Mouse (Mus musculus) large intestine, adult 2 months (tissue): ENCODE results near the gene Irf2. TPM values are rescaled to one million over a fixed set of nuclear protein-coding genes. Genes with fewer than 3 reads are reported as not detected.

Experiments
- DNase-seq: peaks from one replicate; pipeline ENCODE4 v3.0.0-alpha.2; 2012; ENCODE audit warnings: low read depth, low spot score
- WGBS: fragments of 180-500 bp; shearing (Covaris S2); methylation state at CpG from one replicate; pipeline ENCODE4 v1.1.7; 2018; 5-methylcytosine and 5-hydroxymethylcytosine counted together
- polyA plus RNA-seq: library from polyadenylated mRNA; depleted of rRNA; stranded (reverse); fragments of >200 nt; gene quantifications from 2 replicates; pipeline ENCODE4 v1.2.3, GENCODE M21; 2012; rRNA removed

The Irf2 gene
- polyA plus RNA-seq, 1 experiment: 13.2 TPM

- no peak for DNase-seq
- WGBS: 74% methylated on average over 22 of the region's 22 CpGs
These were observed 153.2 kb downstream of the Irf2 start for GRCm38 (mm10) chr8:46892511-46893273.

DNA sequence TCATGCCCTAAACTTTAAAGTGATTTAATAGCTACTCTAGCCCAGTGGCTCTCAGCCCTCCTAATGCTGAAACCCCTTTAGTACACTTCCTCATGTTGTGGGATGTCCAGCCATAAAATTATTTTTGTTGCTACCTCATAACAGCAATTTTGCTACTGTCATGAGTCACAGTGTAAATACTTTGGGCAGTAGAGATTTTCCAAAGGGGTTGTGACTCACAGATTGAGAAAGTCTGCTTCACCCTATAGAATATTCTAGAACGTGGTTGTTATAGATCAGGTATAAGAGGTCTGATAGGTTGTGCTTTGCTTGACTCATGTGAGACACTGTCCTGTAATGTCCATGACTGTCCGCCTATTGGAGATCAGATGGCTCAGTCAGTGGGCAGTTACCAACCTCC is 154.9 kb downstream of the Irf2 start:
- DNase-seq: no peak
- WGBS: 81% methylated on average over 2 of the region's 2 CpGs

DNA sequence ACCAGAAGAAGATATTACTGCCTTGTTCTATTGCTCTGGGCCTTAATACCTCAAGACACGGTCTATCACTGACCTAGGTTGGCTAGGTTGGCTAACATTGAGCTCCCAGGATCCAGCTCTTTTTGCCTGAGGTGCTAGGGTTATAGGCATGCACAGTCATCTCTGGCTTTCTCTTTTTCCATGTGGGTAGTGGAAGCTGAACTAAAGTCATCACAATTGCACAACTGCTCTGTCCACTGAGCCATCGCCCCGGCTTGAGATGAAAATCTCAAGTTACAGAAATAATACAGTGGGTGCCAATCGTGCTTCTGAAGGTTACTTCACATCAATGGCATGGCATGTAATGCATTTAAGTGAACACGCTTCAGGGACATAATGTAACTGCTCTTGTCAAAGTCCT is 156.5 kb downstream of the Irf2 start:
- 95% methylated on average over 5 of the region's 5 CpGs for WGBS
- DNase-seq: no peak

DNA sequence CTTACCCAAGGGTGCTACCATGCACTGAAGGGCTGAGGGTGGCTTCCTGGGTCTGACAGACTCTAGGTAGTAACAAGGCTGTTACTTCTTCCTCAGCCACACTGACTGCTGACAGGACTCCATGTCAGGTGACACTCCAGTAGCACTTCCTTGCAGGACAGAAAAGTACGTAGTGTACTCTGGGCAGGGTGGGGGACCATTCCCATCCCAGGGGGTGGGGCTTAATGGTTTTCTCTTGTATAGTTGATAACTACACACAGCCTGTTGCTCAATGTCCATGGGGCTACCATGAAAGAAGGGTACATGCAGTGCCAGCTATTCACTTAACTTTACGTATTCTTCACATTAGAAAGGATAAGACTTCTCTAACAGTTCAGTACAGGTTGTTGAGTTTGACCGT is 157.2 kb downstream of the Irf2 start:
- 85% methylated on average over 3 of the region's 3 CpGs for WGBS

More for the DNA sequence above, 157.2 kb downstream of the Irf2 start:
- no peak for DNase-seq

Other genes with a start within 250 kb of the Irf2 start
- 2.4 and 3.5 TPM in 2 replicates for gene Cenpu, start 187.7 kb upstream of the Irf2 start, polyA plus RNA-seq
- 1.4 and 1.9 TPM in 2 replicates for gene Primpol, start 122.5 kb upstream of the Irf2 start, polyA plus RNA-seq
- 8.6 and 17.2 TPM in 2 replicates for gene Casp3, start 122.4 kb upstream of the Irf2 start, polyA plus RNA-seq
- 0.64 and 3.1 TPM in 2 replicates for gene Enpp6, start 247.2 kb downstream of the Irf2 start, polyA plus RNA-seq